Mouse (Mus musculus): ENCODE data around the gene Cped1. TPM values are rescaled to one million over a fixed set of nuclear protein-coding genes. Genes with fewer than 3 reads are reported as not detected.
A peak's percentile ranks its signal among the peaks of the same experiment; 100 is the strongest.

Gene Cped1
- polyA plus RNA-seq, 1 experiment, result 1.8 TPM

- Histone ChIP-seq H3K27me3 (ENCODE audit: control insufficient read depth, insufficient read depth, low read length) (no peaks in the 10 kb centered on the region), H3K27ac (ENCODE audit: control insufficient read depth, insufficient read depth, low read depth, low read length) (no peak overlapping the region), H3K4me3 (ENCODE audit: control insufficient read depth, low read depth, low read length) (no peak overlapping the region), H3K4me1 (ENCODE audit: control insufficient read depth, insufficient read depth, low read length) (no peaks in the 10 kb centered on the region), H3K36me3 (ENCODE audit: control insufficient read depth, insufficient read depth, low read length) (no peaks in the 10 kb centered on the region)
- no peak for TF ChIP-seq CTCF (IDR thresholded peaks at IDR 0.05; ENCODE audit: control insufficient read depth, insufficient read depth, insufficient replicate concordance, low read depth, low read length)
- TF ChIP-seq POLR2A (IDR thresholded peaks at IDR 0.05; ENCODE audit: control insufficient read depth, low read depth, low read length), result no peak
These were observed 25.8 kb upstream of the Cped1 start for GRCm38 (mm10) chr6:21959909-21960308.

GRCm38 (mm10) chr6:21977532-21977931 lies 8.2 kb upstream of the Cped1 start:
- Histone ChIP-seq H3K27me3 (ENCODE audit: control insufficient read depth, insufficient read depth, low read length) (no peaks in the 10 kb centered on the region), H3K4me1 (ENCODE audit: control insufficient read depth, insufficient read depth, low read length) (no peaks in the 10 kb centered on the region), H3K4me3 (ENCODE audit: control insufficient read depth, low read depth, low read length) (no peak overlapping the region), H3K27ac (ENCODE audit: control insufficient read depth, insufficient read depth, low read depth, low read length) (no peak overlapping the region), H3K36me3 (ENCODE audit: control insufficient read depth, insufficient read depth, low read length) (no peaks in the 10 kb centered on the region)
- TF ChIP-seq POLR2A (IDR thresholded peaks at IDR 0.05; ENCODE audit: control insufficient read depth, low read depth, low read length), result no peak
- no peak for TF ChIP-seq CTCF (IDR thresholded peaks at IDR 0.05; ENCODE audit: control insufficient read depth, insufficient read depth, insufficient replicate concordance, low read depth, low read length)

- 0 out of 2 replicates have a peak, but pooled peaks cover under 1% of the 10 kb centered on the region for H3K27me3 ChIP-seq (ENCODE audit: control insufficient read depth, insufficient read depth, low read length)
- H3K4me1 ChIP-seq (ENCODE audit: control insufficient read depth, insufficient read depth, low read length), result peaks cover 10% of the 10 kb centered on the region
- no peak overlapping the region for H3K27ac ChIP-seq (ENCODE audit: control insufficient read depth, insufficient read depth, low read depth, low read length)
- TF ChIP-seq CTCF (IDR thresholded peaks at IDR 0.05; ENCODE audit: control insufficient read depth, insufficient read depth, insufficient replicate concordance, low read depth, low read length) (no peak), POLR2A (IDR thresholded peaks at IDR 0.05; ENCODE audit: control insufficient read depth, low read depth, low read length) (no peak)
- H3K4me3 ChIP-seq (ENCODE audit: control insufficient read depth, low read depth, low read length), result no peak overlapping the region
- no peaks in the 10 kb centered on the region for H3K36me3 ChIP-seq (ENCODE audit: control insufficient read depth, insufficient read depth, low read length)
These were observed 4.6 kb upstream of the Cped1 start for GRCm38 (mm10) chr6:21981114-21981513.

GRCm38 (mm10) chr6:21984990-21985731 lies 555 bp upstream of the Cped1 start:
- no peaks in the 10 kb centered on the region for H3K36me3 ChIP-seq (ENCODE audit: control insufficient read depth, insufficient read depth, low read length)

GRCm38 (mm10) chr6:21986660-21987331 lies 1.1 kb downstream of the Cped1 start:
- no peaks in the 10 kb centered on the region for H3K36me3 ChIP-seq (ENCODE audit: control insufficient read depth, insufficient read depth, low read length)
- H3K27me3 ChIP-seq (ENCODE audit: control insufficient read depth, insufficient read depth, low read length), result 0 out of 2 replicates have a peak, but pooled peaks cover 2% of the 10 kb centered on the region
- H3K27ac ChIP-seq (ENCODE audit: control insufficient read depth, insufficient read depth, low read depth, low read length), result peak overlapping the region; percentile 71
- peak overlapping the region; percentile 73 for H3K4me3 ChIP-seq (ENCODE audit: control insufficient read depth, low read depth, low read length)
- H3K4me1 ChIP-seq (ENCODE audit: control insufficient read depth, insufficient read depth, low read length), result peaks cover 17% of the 10 kb centered on the region
- TF ChIP-seq POLR2A (IDR thresholded peaks at IDR 0.05; ENCODE audit: control insufficient read depth, low read depth, low read length) (no peak), CTCF (IDR thresholded peaks at IDR 0.05; ENCODE audit: control insufficient read depth, insufficient read depth, insufficient replicate concordance, low read depth, low read length) (no peak)

More at GRCm38 (mm10) chr6:21984990-21985731, 555 bp upstream of the Cped1 start:
- no peak for TF ChIP-seq CTCF (IDR thresholded peaks at IDR 0.05; ENCODE audit: control insufficient read depth, insufficient read depth, insufficient replicate concordance, low read depth, low read length)
- TF ChIP-seq POLR2A (IDR thresholded peaks at IDR 0.05; ENCODE audit: control insufficient read depth, low read depth, low read length), result no peak
- H3K4me3 ChIP-seq (ENCODE audit: control insufficient read depth, low read depth, low read length), result peak overlapping the region; percentile 81
- peak overlapping the region; percentile 71 for H3K27ac ChIP-seq (ENCODE audit: control insufficient read depth, insufficient read depth, low read depth, low read length)
- H3K27me3 ChIP-seq (ENCODE audit: control insufficient read depth, insufficient read depth, low read length), result 0 out of 2 replicates have a peak, but pooled peaks cover 2% of the 10 kb centered on the region
- H3K4me1 ChIP-seq (ENCODE audit: control insufficient read depth, insufficient read depth, low read length), result peaks cover 17% of the 10 kb centered on the region

GRCm38 (mm10) chr6:21987554-21987953 lies 1.8 kb downstream of the Cped1 start:
- peaks cover 17% of the 10 kb centered on the region for H3K4me1 ChIP-seq (ENCODE audit: control insufficient read depth, insufficient read depth, low read length)
- H3K27ac ChIP-seq (ENCODE audit: control insufficient read depth, insufficient read depth, low read depth, low read length), result no peak overlapping the region
- TF ChIP-seq POLR2A (IDR thresholded peaks at IDR 0.05; ENCODE audit: control insufficient read depth, low read depth, low read length) (no peak), CTCF (IDR thresholded peaks at IDR 0.05; ENCODE audit: control insufficient read depth, insufficient read depth, insufficient replicate concordance, low read depth, low read length) (no peak)
- no peak overlapping the region for H3K4me3 ChIP-seq (ENCODE audit: control insufficient read depth, low read depth, low read length)
- H3K27me3 ChIP-seq (ENCODE audit: control insufficient read depth, insufficient read depth, low read length), result 0 out of 2 replicates have a peak, but pooled peaks cover 2% of the 10 kb centered on the region
- no peaks in the 10 kb centered on the region for H3K36me3 ChIP-seq (ENCODE audit: control insufficient read depth, insufficient read depth, low read length)

GRCm38 (mm10) chr6:21988296-21988695 lies 2.6 kb downstream of the Cped1 start:
- TF ChIP-seq CTCF (IDR thresholded peaks at IDR 0.05; ENCODE audit: control insufficient read depth, insufficient read depth, insufficient replicate concordance, low read depth, low read length) (no peak), POLR2A (IDR thresholded peaks at IDR 0.05; ENCODE audit: control insufficient read depth, low read depth, low read length) (no peak)
- Histone ChIP-seq H3K36me3 (ENCODE audit: control insufficient read depth, insufficient read depth, low read length) (no peaks in the 10 kb centered on the region), H3K4me1 (ENCODE audit: control insufficient read depth, insufficient read depth, low read length) (peaks cover 17% of the 10 kb centered on the region), H3K4me3 (ENCODE audit: control insufficient read depth, low read depth, low read length) (no peak overlapping the region; the same call in 1 of the 2 replicates), H3K27me3 (ENCODE audit: control insufficient read depth, insufficient read depth, low read length) (0 out of 2 replicates have a peak, but pooled peaks cover 2% of the 10 kb centered on the region), H3K27ac (ENCODE audit: control insufficient read depth, insufficient read depth, low read depth, low read length) (peak overlapping the region; percentile 36)
